Mouse (Mus musculus): Measurements from ENCODE around the gene Kctd6.
A peak's percentile ranks its signal among the peaks of the same experiment; 100 is the strongest.

GRCm38 (mm10) chr14:8220306-8220705, 6.4 kb downstream of the Kctd6 start:
- TF ChIP-seq CTCF (IDR thresholded peaks at IDR 0.05; ENCODE audit: control insufficient read depth, insufficient read depth, low read length) (peak; percentile 61), POLR2A (IDR thresholded peaks at IDR 0.05; ENCODE audit: borderline replicate concordance, control insufficient read depth, low read depth, low read length) (no peak)

All from bone marrow, adult 2 months (tissue).